Mouse (Mus musculus) CD4-positive naive resting alpha-beta T cell, adult 76 days (primary cell): ENCODE results near the gene Rpusd1. TPM values are rescaled to one million over a fixed set of nuclear protein-coding genes. Genes with fewer than 3 reads are reported as not detected.

Experiments used
- total RNA-seq: library from RNA; stranded (reverse); gene quantifications from one replicate; pipeline ENCODE4 v1.2.4, GENCODE M21; 2023

The Rpusd1 gene
- 4.1 TPM for total RNA-seq

DNA sequence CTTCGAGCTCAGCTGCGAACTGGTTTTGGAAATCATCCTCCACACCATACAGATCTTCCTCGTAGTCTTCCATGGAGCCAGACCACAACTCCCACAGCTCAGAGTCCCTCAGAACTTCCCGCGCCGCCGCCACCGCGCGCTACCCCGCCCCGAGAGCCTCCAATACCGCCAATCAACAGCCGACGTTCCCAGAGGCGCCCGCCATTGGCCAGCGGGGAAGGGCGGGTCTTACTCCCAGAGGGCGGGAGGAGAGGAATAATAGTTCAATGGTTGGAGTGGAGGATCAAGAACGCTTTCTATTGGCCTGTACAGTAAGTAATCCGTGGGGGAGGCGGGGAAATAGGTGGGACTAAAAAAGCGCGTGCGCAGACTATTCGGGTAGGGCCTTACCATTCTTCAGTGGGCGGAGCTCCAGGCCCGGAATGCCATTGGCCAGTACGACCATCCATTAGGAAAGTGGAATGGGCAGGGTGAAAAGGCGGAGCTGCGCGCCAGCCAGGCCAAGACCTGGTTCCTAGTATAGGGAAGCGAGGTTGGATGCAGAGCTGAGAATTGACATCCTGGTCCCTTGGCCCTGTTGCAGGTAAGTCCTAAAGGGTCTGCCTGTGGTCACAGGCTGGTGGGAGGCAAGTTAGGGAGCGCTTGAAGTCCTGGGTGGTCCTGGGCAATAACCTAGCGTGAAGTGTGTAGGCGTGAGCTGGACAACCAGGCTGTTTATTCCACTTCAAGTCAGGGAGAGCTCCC is at the start of gene Rpusd1, which contains the start of gene Chtf18:
Gene Rpusd1 (plus strand): TSS at position 406 of the 744 bp plus-strand sequence.
Gene Chtf18 (minus strand): TSS at position 155 of the 744 bp plus-strand sequence.

DNA sequence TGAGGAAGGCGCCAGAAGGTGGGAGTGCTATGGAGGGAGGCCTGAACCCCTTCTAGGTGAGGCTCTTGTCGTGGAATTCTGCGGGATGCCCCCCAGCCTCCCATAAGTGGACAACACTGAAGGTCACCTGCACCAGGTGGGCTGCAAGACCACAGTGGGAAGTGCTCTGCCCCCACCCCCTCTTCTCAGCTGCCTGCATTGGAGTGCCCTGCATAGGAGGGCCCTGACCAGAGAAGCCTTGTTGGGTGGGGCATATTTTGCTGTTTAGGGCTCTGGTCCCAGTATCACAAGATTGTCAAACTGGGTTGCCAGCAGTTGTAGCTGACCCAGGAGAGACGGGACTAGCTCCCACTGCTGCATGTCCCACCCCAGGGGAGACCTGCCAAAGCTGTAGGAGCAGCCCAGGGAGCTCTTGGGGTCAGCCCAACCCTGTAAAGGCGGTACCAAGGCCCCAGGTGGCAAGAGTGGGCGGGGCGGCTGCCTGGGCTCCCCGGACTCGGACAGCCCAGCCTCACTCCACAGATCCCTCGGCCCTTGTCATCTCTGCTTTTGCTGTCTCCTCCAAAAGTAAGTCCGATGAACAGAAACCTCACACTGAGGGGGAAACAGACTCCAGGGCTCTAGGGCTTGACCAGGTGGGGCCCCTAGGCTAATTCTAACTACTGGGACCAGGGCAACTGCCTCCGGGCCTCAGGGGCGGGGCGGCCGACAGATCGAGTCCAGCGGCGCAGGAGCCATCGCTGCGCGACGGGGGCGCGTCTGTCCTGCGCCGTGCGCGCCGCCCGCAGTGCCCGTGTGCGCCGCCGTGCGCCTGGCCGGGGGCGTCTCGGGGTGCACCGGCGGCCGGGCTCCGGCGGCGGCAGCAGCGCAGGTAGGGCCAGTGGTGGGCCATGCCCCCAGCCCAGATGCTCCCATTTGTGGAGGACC is 10.5 kb upstream of the Rpusd1 start, which contains the start of gene Gng13:
Gene Gng13 (plus strand): TSS at position 461 of the 927 bp plus-strand sequence.

DNA sequence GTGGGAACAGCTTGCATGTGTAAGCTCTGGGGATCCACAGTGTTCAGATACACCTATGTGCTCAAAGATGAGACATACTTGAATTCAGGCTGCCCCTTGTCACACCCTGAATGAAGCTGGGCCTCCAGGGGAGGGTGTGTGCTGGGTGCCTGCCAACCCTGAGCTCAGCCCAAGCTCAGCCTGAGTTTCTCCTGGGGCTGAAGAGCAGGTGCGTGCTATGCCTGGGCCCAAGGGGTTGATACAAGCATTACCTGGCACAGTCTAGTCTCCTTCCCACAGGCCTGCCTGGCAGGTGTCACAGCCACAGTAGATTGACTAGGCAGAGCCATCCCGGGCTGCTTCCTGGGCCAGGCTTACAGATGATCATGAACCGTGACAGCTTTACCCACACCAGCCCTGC is 8.3 kb downstream of the Rpusd1 start, which contains the start of gene Mslnl:
Gene Mslnl (plus strand): TSS at position 298 of the 400 bp plus-strand sequence.

DNA sequence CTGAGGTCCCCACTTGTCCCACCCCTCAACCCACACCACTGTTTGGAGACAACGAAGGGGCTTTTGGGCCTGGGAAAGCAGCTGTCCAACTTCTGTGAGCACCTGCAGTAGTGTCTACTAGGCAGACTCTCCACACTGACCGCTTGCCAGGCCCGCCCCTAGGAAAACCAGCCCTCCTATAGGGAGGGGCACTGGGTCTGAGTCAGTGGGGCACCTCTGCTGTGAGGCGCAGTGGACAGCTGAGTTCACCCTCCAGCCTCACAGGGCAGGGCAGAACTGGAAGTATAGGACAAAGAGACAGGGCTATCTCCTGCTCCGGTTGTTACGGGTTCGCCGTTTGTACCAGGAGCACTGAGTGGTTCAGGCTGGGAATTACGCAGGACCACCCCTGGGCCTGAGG is 26.8 kb downstream of the Rpusd1 start, which contains the start of gene Msln:
Gene Msln (minus strand): TSS at position 138 of the 400 bp plus-strand sequence.

DNA sequence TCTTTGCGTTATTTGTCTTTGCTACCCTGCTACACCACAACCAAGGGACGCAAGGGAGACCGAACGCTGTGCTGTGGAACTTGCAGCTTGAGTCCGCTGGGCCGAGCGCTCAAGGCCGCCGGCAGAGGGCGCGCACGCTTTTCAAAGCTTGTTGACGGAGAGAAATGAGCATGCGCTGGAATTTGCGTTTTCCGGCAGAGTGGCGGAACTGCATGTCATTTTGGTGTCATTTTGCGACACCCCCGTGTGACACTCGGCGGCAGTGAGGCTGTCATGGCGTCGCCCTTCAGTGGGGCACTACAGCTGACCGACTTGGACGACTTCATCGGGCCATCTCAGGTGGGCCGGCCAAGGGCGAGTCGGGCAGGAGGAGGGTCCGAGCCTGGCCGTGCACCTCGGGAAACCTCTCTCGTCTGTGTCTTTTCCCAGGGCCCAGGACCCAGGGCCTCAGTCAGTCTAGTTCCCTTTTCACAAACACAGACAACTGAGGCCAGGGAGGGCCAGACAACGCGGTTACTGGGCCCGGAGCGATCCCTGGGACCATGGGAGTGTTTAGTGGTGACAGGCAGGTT is 46.2 kb downstream of the Rpusd1 start, which contains the start of gene Narfl:
Gene Narfl (plus strand): TSS at position 228 of the 572 bp plus-strand sequence.

Other genes with a start within 250 kb of the Rpusd1 start
- not detected for gene Sstr5, start 230.4 kb upstream of the Rpusd1 start, total RNA-seq
- not detected for gene Sox8, start 157.0 kb upstream of the Rpusd1 start, total RNA-seq
- 36.5 TPM for gene Lmf1, start 148.6 kb upstream of the Rpusd1 start, total RNA-seq
- gene Gng13, start 10.5 kb upstream of the Rpusd1 start, total RNA-seq, result not detected
- gene Chtf18, start 251 bp upstream of the Rpusd1 start, total RNA-seq, result 6.9 TPM
- gene Mslnl, start 8.4 kb downstream of the Rpusd1 start, total RNA-seq, result not detected
- not detected for gene Msln, start 26.7 kb downstream of the Rpusd1 start, total RNA-seq
- 20.5 TPM for gene Narfl, start 46.1 kb downstream of the Rpusd1 start, total RNA-seq
- 19.6 TPM for gene Haghl, start 58.0 kb downstream of the Rpusd1 start, total RNA-seq
- gene Ccdc78, start 58.9 kb downstream of the Rpusd1 start, total RNA-seq, result not detected
- 53.8 TPM for gene Fam173a, start 65.2 kb downstream of the Rpusd1 start, total RNA-seq
- gene AC134908.4, start 68.0 kb downstream of the Rpusd1 start, total RNA-seq, result not detected
- gene Metrn, start 69.5 kb downstream of the Rpusd1 start, total RNA-seq, result 19.9 TPM
- gene Fbxl16, start 81.4 kb downstream of the Rpusd1 start, total RNA-seq, result not detected
- 16.9 TPM for gene Wdr24, start 96.0 kb downstream of the Rpusd1 start, total RNA-seq
- gene Jmjd8, start 101.2 kb downstream of the Rpusd1 start, total RNA-seq, result 26.5 TPM
- gene Stub1, start 105.7 kb downstream of the Rpusd1 start, total RNA-seq, result 49.0 TPM
- 5.6 TPM for gene Rhbdl1, start 109.6 kb downstream of the Rpusd1 start, total RNA-seq
- 13.2 TPM for gene Gm20683, start 114.1 kb downstream of the Rpusd1 start, total RNA-seq
- 66.5 TPM for gene Rhot2, start 117.2 kb downstream of the Rpusd1 start, total RNA-seq
- gene Wdr90, start 133.8 kb downstream of the Rpusd1 start, total RNA-seq, result 27.2 TPM
- gene Mcrip2, start 141.1 kb downstream of the Rpusd1 start, total RNA-seq, result 6.3 TPM
- 20.1 TPM for gene Mettl26, start 147.4 kb downstream of the Rpusd1 start, total RNA-seq
- gene Wfikkn1, start 153.2 kb downstream of the Rpusd1 start, total RNA-seq, result 7.4 TPM
- gene Rab40c, start 192.1 kb downstream of the Rpusd1 start, total RNA-seq, result 19.1 TPM
- 51.5 TPM for gene Pigq, start 217.3 kb downstream of the Rpusd1 start, total RNA-seq
- not detected for gene Nhlrc4, start 217.3 kb downstream of the Rpusd1 start, total RNA-seq
- 0.21 TPM for gene A930017K11Rik, start 224.9 kb downstream of the Rpusd1 start, total RNA-seq